Mouse (Mus musculus) stomach, embryonic 14.5 days (tissue): ENCODE results near the gene Cpn1. TPM values are rescaled to one million over a fixed set of nuclear protein-coding genes. Genes with fewer than 3 reads are reported as not detected.
A peak's percentile ranks its signal among the peaks of the same experiment; 100 is the strongest.

Source experiments
- ATAC-seq: fragments of 200-750 bp; cut with Nextera tagmentation; 2 replicates; pipeline ENCODE4 v1.8.0; 2017; ENCODE audit warnings: low read depth, moderate TSS enrichment; ENCODE audit not compliant: insufficient number of reproducible peaks, insufficient read depth, low FRiP score
- H3K27ac ChIP-seq: fragments of 300-500 bp; sonication (generic); 2 replicates; pipeline ENCODE4 v1.5.1; 2014; ENCODE audit warnings: mild to moderate bottlenecking, low read length, moderate library complexity, mixed read lengths
- H3K27me3 ChIP-seq: fragments of 300-500 bp; sonication (generic); 2 replicates; pipeline ENCODE4 v1.6.1; 2014; ENCODE audit warnings: low read length, control low read depth, mixed read lengths; ENCODE audit not compliant: control insufficient read depth, insufficient read depth
- H3K36me3 ChIP-seq: fragments of 300-500 bp; sonication (generic); 2 replicates; pipeline ENCODE4 v1.6.1; 2014; ENCODE audit warnings: mild to moderate bottlenecking, control low read depth, low read length, moderate library complexity, mixed read lengths; ENCODE audit not compliant: control insufficient read depth, insufficient read depth
- H3K4me1 ChIP-seq: fragments of 300-500 bp; sonication (generic); 2 replicates; pipeline ENCODE4 v1.6.1; 2014; ENCODE audit warnings: low read length, control low read depth, mixed read lengths; ENCODE audit not compliant: control insufficient read depth, insufficient read depth
- H3K4me2 ChIP-seq: fragments of 300-500 bp; sonication (generic); replicated peaks from 2 replicates; pipeline ENCODE4 v1.6.1; 2014; ENCODE audit warnings: low read depth, low read length, control low read depth
- H3K4me3 ChIP-seq: fragments of 300-500 bp; sonication (generic); 2 replicates; pipeline ENCODE4 v1.5.1; 2014; ENCODE audit warnings: low read depth, low read length, control low read depth
- H3K9ac ChIP-seq: fragments of 300-500 bp; sonication (generic); replicated peaks from 2 replicates; pipeline ENCODE4 v1.6.1; 2014; ENCODE audit warnings: low read depth, mild to moderate bottlenecking, control low read depth, low read length, moderate library complexity, mixed read lengths
- H3K9me3 ChIP-seq: fragments of 300-500 bp; sonication (generic); 2 replicates; pipeline ENCODE4 v1.6.1; 2016; ENCODE audit warnings: low read depth, low read length, control low read depth; ENCODE audit not compliant: control insufficient read depth
- WGBS: fragments of 180-500 bp; shearing (Covaris S2); extraction: QIAGEN DNeasy Blood & Tissue Kit; methylation state at CpG from one replicate; pipeline ENCODE4 v1.1.7; 2014; 5-methylcytosine and 5-hydroxymethylcytosine counted together
- polyA plus RNA-seq: library from polyadenylated mRNA; unstranded; fragments of >200 nt; fragmentation: Nextera tagmentation; extraction: Ambion mirVana; gene quantifications from 2 replicates; pipeline ENCODE4 v1.2.1, GENCODE M21; 2014

Gene Cpn1
- polyA plus RNA-seq, 1 experiment from 2014 or later: 46.3 TPM

GRCm38 (mm10) chr19:43917406-43917691 is 69.0 kb downstream of the Cpn1 start:
- H3K4me2 ChIP-seq: no peak overlapping the region
- no peaks in the 10 kb centered on the region for H3K27me3 ChIP-seq

GRCm38 (mm10) chr19:43916586-43917405 is 69.6 kb downstream of the Cpn1 start:
- WGBS: 50% methylated on average over 21 of the region's 21 CpGs
- H3K4me2 ChIP-seq: peak overlapping the region; percentile 26; the same call in 1 of the 2 replicates
- no peak overlapping the region for H3K9ac ChIP-seq
- peak; percentile 74; the same call in 1 of the 2 replicates for ATAC-seq
- H3K36me3 ChIP-seq: no peaks in the 10 kb centered on the region
- H3K4me1 ChIP-seq: peaks cover 13% of the 10 kb centered on the region
- no peak overlapping the region for H3K4me3 ChIP-seq
- no peaks in the 10 kb centered on the region for H3K27me3 ChIP-seq
- no peak overlapping the region for H3K27ac ChIP-seq
- no peaks in the 10 kb centered on the region for H3K9me3 ChIP-seq

More at GRCm38 (mm10) chr19:43917406-43917691, 69.0 kb downstream of the Cpn1 start:
- Histone ChIP-seq H3K36me3 (no peaks in the 10 kb centered on the region), H3K9ac (no peak overlapping the region), H3K4me3 (no peak overlapping the region), H3K4me1 (peaks cover 13% of the 10 kb centered on the region), H3K27ac (no peak overlapping the region), H3K9me3 (no peaks in the 10 kb centered on the region)
- WGBS: 67% methylated on average over 2 of the region's 2 CpGs
- no peak for ATAC-seq

- Histone ChIP-seq H3K4me1 (peaks cover 6% of the 10 kb centered on the region), H3K36me3 (peaks cover 2% of the 10 kb centered on the region; the same call in 1 of the 2 replicates), H3K27me3 (no peaks in the 10 kb centered on the region), H3K4me3 (no peak overlapping the region), H3K4me2 (no peak overlapping the region), H3K9ac (no peak overlapping the region), H3K9me3 (no peaks in the 10 kb centered on the region), H3K27ac (no peak overlapping the region)
- ATAC-seq: no peak
- WGBS: 52% methylated on average over 9 of the region's 9 CpGs
Measured at GRCm38 (mm10) chr19:43915431-43915830, 70.9 kb downstream of the Cpn1 start.

- ATAC-seq: no peak
Measured at GRCm38 (mm10) chr19:43914986-43915385, 71.4 kb downstream of the Cpn1 start.

GRCm38 (mm10) chr19:43912775-43913486 is 73.4 kb downstream of the Cpn1 start:
- no peaks in the 10 kb centered on the region for H3K9me3 ChIP-seq
- no peak overlapping the region for H3K9ac ChIP-seq
- peaks cover 8% of the 10 kb centered on the region; the same call in 1 of the 2 replicates for H3K36me3 ChIP-seq
- no peak overlapping the region for H3K4me3 ChIP-seq
- H3K27me3 ChIP-seq: no peaks in the 10 kb centered on the region
- H3K4me2 ChIP-seq: no peak overlapping the region
- peaks cover 4% of the 10 kb centered on the region for H3K4me1 ChIP-seq
- 75% methylated on average over 4 of the region's 4 CpGs for WGBS
- H3K27ac ChIP-seq: no peak overlapping the region
- ATAC-seq: no peak

More at GRCm38 (mm10) chr19:43914986-43915385, 71.4 kb downstream of the Cpn1 start:
- Histone ChIP-seq H3K36me3 (peaks cover 4% of the 10 kb centered on the region; the same call in 1 of the 2 replicates), H3K4me2 (no peak overlapping the region), H3K4me3 (no peak overlapping the region), H3K4me1 (peaks cover 4% of the 10 kb centered on the region), H3K9me3 (no peaks in the 10 kb centered on the region), H3K27ac (no peak overlapping the region), H3K27me3 (no peaks in the 10 kb centered on the region), H3K9ac (no peak overlapping the region)
- WGBS: 87% methylated on average over 9 of the region's 9 CpGs

GRCm38 (mm10) chr19:43906492-43906891 is 79.9 kb downstream of the Cpn1 start:
- Histone ChIP-seq H3K36me3 (peaks cover 16% of the 10 kb centered on the region), H3K4me1 (no peaks in the 10 kb centered on the region), H3K27me3 (no peaks in the 10 kb centered on the region), H3K9ac (no peak overlapping the region), H3K27ac (no peak overlapping the region), H3K9me3 (no peaks in the 10 kb centered on the region), H3K4me2 (no peak overlapping the region), H3K4me3 (no peak overlapping the region)
- no peak for ATAC-seq
- WGBS: 89% methylated on average over 7 of the region's 7 CpGs

Other genes starting within 250 kb of the Cpn1 start
- 14.8 and 15.5 TPM in 2 replicates for gene Cutc, start 233.6 kb downstream of the Cpn1 start, polyA plus RNA-seq
- gene Cox15, start 233.6 kb downstream of the Cpn1 start, polyA plus RNA-seq: 7.6 and 9.2 TPM in 2 replicates
- gene Abcc2, start 204.4 kb downstream of the Cpn1 start, polyA plus RNA-seq: 0.13 TPM in 2 replicates
- 28.0 and 30.5 TPM in 2 replicates for gene Dnmbp, start 46.4 kb downstream of the Cpn1 start, polyA plus RNA-seq
- gene Cyp2c23, start 42.7 kb upstream of the Cpn1 start, polyA plus RNA-seq: 1.7 TPM in 2 replicates
- gene Erlin1, start 83.2 kb upstream of the Cpn1 start, polyA plus RNA-seq: 38.9 and 42.7 TPM in 2 replicates
- 44.8 and 45.9 TPM in 2 replicates for gene Chuk, start 120.9 kb upstream of the Cpn1 start, polyA plus RNA-seq
- gene Cwf19l1, start 149.3 kb upstream of the Cpn1 start, polyA plus RNA-seq: 30.6 TPM in 2 replicates
- 86.5 and 90.1 TPM in 2 replicates for gene Bloc1s2, start 159.9 kb upstream of the Cpn1 start, polyA plus RNA-seq
- gene Pkd2l1, start 205.9 kb upstream of the Cpn1 start, polyA plus RNA-seq: not detected in 2 replicates
- 0.56 and 0.97 TPM in 2 replicates for gene Scd3, start 216.7 kb upstream of the Cpn1 start, polyA plus RNA-seq